Mouse (Mus musculus) midbrain, embryonic 14.5 days (tissue): ENCODE data around the gene Slc3a1. TPM values are rescaled to one million over a fixed set of nuclear protein-coding genes. Genes with fewer than 3 reads are reported as not detected.

Source experiments
- ATAC-seq: fragments of 200-750 bp; cut with Nextera tagmentation; 2 replicates; pipeline ENCODE4 v1.8.0; 2017; ENCODE audit warnings: moderate number of reproducible peaks, moderate library complexity; ENCODE audit not compliant: low FRiP score, low TSS enrichment
- DNase-seq: peaks from one replicate; pipeline ENCODE4 v3.0.0-alpha.2; 2015
- H3K27ac ChIP-seq: fragments of 300-500 bp; sonication (generic); replicated peaks from 2 replicates; pipeline ENCODE4 v1.5.1; 2014; ENCODE audit warnings: mild to moderate bottlenecking, low read depth, low read length, moderate library complexity
- H3K27me3 ChIP-seq: fragments of 300-500 bp; sonication (generic); 2 replicates; pipeline ENCODE4 v1.6.1; 2014; ENCODE audit warnings: low read length, control low read depth, mixed read lengths; ENCODE audit not compliant: control insufficient read depth, insufficient read depth
- H3K36me3 ChIP-seq: fragments of 300-500 bp; sonication (generic); 2 replicates; pipeline ENCODE4 v1.6.1; 2014; ENCODE audit warnings: low read length, control low read depth; ENCODE audit not compliant: control insufficient read depth, insufficient read depth
- H3K4me1 ChIP-seq: fragments of 300-500 bp; sonication (generic); 2 replicates; pipeline ENCODE4 v1.6.1; 2014; ENCODE audit warnings: mild to moderate bottlenecking, antibody characterized with exemption, low read length, control low read depth; ENCODE audit not compliant: control insufficient read depth, insufficient read depth
- H3K4me2 ChIP-seq: fragments of 300-500 bp; sonication (generic); 2 replicates; pipeline ENCODE4 v1.6.1; 2014; ENCODE audit warnings: mild to moderate bottlenecking, low read length, moderate library complexity
- H3K4me3 ChIP-seq: fragments of 300-500 bp; sonication (generic); replicated peaks from 2 replicates; pipeline ENCODE4 v1.5.1; 2014; ENCODE audit warnings: low read depth, low read length
- H3K9ac ChIP-seq: fragments of 300-500 bp; sonication (generic); replicated peaks from 2 replicates; pipeline ENCODE4 v1.6.1; 2014; ENCODE audit warnings: mild to moderate bottlenecking, low read length, moderate library complexity
- H3K9me3 ChIP-seq: fragments of 300-500 bp; sonication (generic); 2 replicates; pipeline ENCODE4 v1.6.1; 2016; ENCODE audit warnings: low read length, control low read depth, mixed read lengths; ENCODE audit not compliant: control insufficient read depth
- WGBS: fragments of 180-500 bp; shearing (Covaris S2); extraction: QIAGEN DNeasy Blood & Tissue Kit; methylation state at CpG from one replicate; pipeline ENCODE4 v1.1.7; 2014; 5-methylcytosine and 5-hydroxymethylcytosine counted together
- polyA plus RNA-seq: library from polyadenylated mRNA; unstranded; fragments of >200 nt; fragmentation: Nextera tagmentation; extraction: Ambion mirVana; gene quantifications from 2 replicates; pipeline ENCODE4 v1.2.1, GENCODE M21; 2014

The Slc3a1 gene
- polyA plus RNA-seq, 1 experiment from 2014 or later = 0.37 TPM

- no peak for ATAC-seq
- H3K4me1 ChIP-seq = no peaks in the 10 kb centered on the region
- H3K4me3 ChIP-seq = no peak overlapping the region
- H3K27ac ChIP-seq = no peak overlapping the region
- no peak overlapping the region for H3K9ac ChIP-seq
- no peak for DNase-seq
- no peaks in the 10 kb centered on the region for H3K9me3 ChIP-seq
- H3K36me3 ChIP-seq = no peaks in the 10 kb centered on the region
- no peak overlapping the region for H3K4me2 ChIP-seq
- no peaks in the 10 kb centered on the region for H3K27me3 ChIP-seq
- 56% methylated on average over 6 of the region's 6 CpGs for WGBS
Measured at GRCm38 (mm10) chr17:85042419-85042818, 14.2 kb downstream of the Slc3a1 start.

DNA sequence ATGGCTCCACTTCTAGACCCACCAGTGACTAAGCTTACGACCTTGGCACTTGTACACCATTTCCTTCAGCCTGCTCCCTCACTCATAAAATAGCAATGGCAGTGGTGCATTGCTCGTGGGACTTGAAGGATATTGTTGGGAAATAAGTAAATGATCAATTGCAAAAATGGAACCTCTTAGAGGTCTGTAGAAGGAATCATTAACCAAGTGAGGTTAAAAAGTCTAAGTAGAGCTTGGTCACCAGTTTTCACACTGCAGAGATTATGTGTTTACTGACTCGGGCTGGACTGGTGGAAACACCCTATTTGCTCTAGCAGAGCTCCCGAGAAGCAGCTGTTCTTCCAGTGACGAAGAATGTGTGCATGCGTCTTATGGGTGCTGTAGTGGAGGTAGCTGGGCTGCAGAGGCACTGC is 15.2 kb downstream of the Slc3a1 start:
- no peaks in the 10 kb centered on the region for H3K36me3 ChIP-seq
- no peak overlapping the region for H3K9ac ChIP-seq
- no peak overlapping the region for H3K4me2 ChIP-seq
- H3K4me3 ChIP-seq = no peak overlapping the region
- no peaks in the 10 kb centered on the region for H3K4me1 ChIP-seq
- DNase-seq (no peak), ATAC-seq (no peak)
- H3K27ac ChIP-seq = no peak overlapping the region
- WGBS = 87% methylated on average over 6 of the region's 6 CpGs
- H3K27me3 ChIP-seq = no peaks in the 10 kb centered on the region
- H3K9me3 ChIP-seq = no peaks in the 10 kb centered on the region

GRCm38 (mm10) chr17:85044466-85044865 is 16.3 kb downstream of the Slc3a1 start:
- ATAC-seq (no peak), DNase-seq (no peak)
- Histone ChIP-seq H3K9me3 (no peaks in the 10 kb centered on the region), H3K27ac (no peak overlapping the region), H3K4me1 (no peaks in the 10 kb centered on the region), H3K4me3 (no peak overlapping the region), H3K4me2 (no peak overlapping the region), H3K36me3 (no peaks in the 10 kb centered on the region), H3K9ac (no peak overlapping the region), H3K27me3 (no peaks in the 10 kb centered on the region)
- 94% methylated on average over 5 of the region's 5 CpGs for WGBS

GRCm38 (mm10) chr17:85045160-85045559 is 17.0 kb downstream of the Slc3a1 start:
- Histone ChIP-seq H3K9ac (no peak overlapping the region), H3K27ac (no peak overlapping the region), H3K27me3 (no peaks in the 10 kb centered on the region), H3K36me3 (no peaks in the 10 kb centered on the region), H3K9me3 (no peaks in the 10 kb centered on the region), H3K4me2 (no peak overlapping the region), H3K4me3 (no peak overlapping the region), H3K4me1 (no peaks in the 10 kb centered on the region)
- DNase-seq (no peak), ATAC-seq (no peak)
- WGBS = 86% methylated on average over 12 of the region's 12 CpGs

GRCm38 (mm10) chr17:85048379-85048778 is 20.2 kb downstream of the Slc3a1 start:
- Histone ChIP-seq H3K4me1 (no peaks in the 10 kb centered on the region), H3K27ac (no peak overlapping the region), H3K9me3 (no peaks in the 10 kb centered on the region), H3K9ac (no peak overlapping the region), H3K4me3 (no peak overlapping the region), H3K4me2 (no peak overlapping the region), H3K27me3 (no peaks in the 10 kb centered on the region), H3K36me3 (no peaks in the 10 kb centered on the region)
- ATAC-seq (no peak), DNase-seq (no peak)
- 91% methylated on average over 5 of the region's 5 CpGs for WGBS

GRCm38 (mm10) chr17:85058276-85058675 is 30.1 kb downstream of the Slc3a1 start:
- ATAC-seq (no peak), DNase-seq (no peak)
- WGBS = 94% methylated on average over 7 of the region's 7 CpGs

GRCm38 (mm10) chr17:85059136-85059535 is 31.0 kb downstream of the Slc3a1 start:
- whole genome bisulfite sequencing = 89% methylated on average over 6 of the region's 6 CpGs
- H3K36me3 ChIP-seq = peaks cover 23% of the 10 kb centered on the region
- DNase-seq = no peak

More at GRCm38 (mm10) chr17:85058276-85058675, 30.1 kb downstream of the Slc3a1 start:
- no peak overlapping the region for H3K9ac ChIP-seq
- no peak overlapping the region for H3K27ac ChIP-seq
- no peaks in the 10 kb centered on the region for H3K9me3 ChIP-seq
- H3K4me1 ChIP-seq = no peaks in the 10 kb centered on the region
- H3K27me3 ChIP-seq = no peaks in the 10 kb centered on the region
- peaks cover 14% of the 10 kb centered on the region for H3K36me3 ChIP-seq
- H3K4me3 ChIP-seq = no peak overlapping the region
- no peak overlapping the region for H3K4me2 ChIP-seq

DNA sequence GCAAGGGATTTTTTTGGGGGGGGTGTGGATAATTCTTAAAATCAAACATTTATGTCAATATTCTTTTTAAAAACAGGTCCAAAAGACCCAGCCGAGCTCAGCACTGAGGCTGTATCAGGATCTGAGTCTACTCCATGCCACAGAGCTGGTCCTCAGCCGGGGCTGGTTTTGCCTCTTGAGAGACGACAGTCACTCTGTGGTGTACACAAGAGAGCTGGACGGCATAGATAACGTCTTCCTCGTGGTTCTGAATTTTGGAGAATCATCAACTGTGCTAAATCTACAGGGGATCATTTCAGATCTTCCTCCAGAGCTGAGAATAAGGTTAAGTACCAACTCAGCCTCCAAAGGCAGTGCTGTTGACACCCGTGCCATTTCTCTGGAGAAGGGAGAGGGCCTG is 35.4 kb downstream of the Slc3a1 start:
- Histone ChIP-seq H3K9ac (no peak overlapping the region), H3K36me3 (peaks cover 64% of the 10 kb centered on the region), H3K4me2 (no peak overlapping the region), H3K4me1 (no peaks in the 10 kb centered on the region), H3K4me3 (no peak overlapping the region), H3K27ac (no peak overlapping the region), H3K9me3 (no peaks in the 10 kb centered on the region), H3K27me3 (no peaks in the 10 kb centered on the region)
- 95% methylated on average over 7 of the region's 7 CpGs for WGBS
- DNase-seq (no peak), ATAC-seq (no peak)

More at GRCm38 (mm10) chr17:85059136-85059535, 31.0 kb downstream of the Slc3a1 start:
- no peaks in the 10 kb centered on the region for H3K9me3 ChIP-seq
- H3K4me1 ChIP-seq = no peaks in the 10 kb centered on the region
- H3K4me3 ChIP-seq = no peak overlapping the region
- no peak for ATAC-seq
- no peaks in the 10 kb centered on the region for H3K27me3 ChIP-seq
- H3K27ac ChIP-seq = no peak overlapping the region
- H3K4me2 ChIP-seq = no peak overlapping the region
- no peak overlapping the region for H3K9ac ChIP-seq

DNA sequence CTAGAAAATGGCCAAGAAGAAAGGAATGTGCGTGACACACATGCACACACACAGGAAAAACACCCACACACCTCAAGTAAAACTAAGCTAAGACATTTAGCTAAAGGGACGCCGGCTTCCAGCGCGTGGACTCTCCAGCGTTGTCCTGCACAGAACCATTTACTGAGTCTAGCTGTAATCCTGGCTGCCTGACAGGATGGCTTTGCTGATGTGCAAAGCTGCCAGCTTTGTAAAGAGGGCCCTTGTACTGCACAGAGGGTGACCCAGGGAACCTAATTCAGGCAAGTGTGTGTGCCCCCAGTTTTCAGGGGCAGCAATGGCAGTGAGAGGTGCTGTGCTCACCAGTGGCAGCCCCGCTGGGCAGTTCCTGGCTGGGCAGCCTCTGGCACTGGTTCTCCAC is 39.2 kb downstream of the Slc3a1 start:
- DNase-seq = no peak

More for the DNA sequence above, 39.2 kb downstream of the Slc3a1 start:
- Histone ChIP-seq H3K27me3 (no peaks in the 10 kb centered on the region), H3K4me1 (no peaks in the 10 kb centered on the region), H3K27ac (no peak overlapping the region), H3K9me3 (no peaks in the 10 kb centered on the region), H3K9ac (no peak overlapping the region), H3K36me3 (peaks cover 93% of the 10 kb centered on the region), H3K4me3 (no peak overlapping the region), H3K4me2 (no peak overlapping the region)
- ATAC-seq = no peak
- WGBS = 99% methylated on average over 7 of the region's 7 CpGs
